Mouse (Mus musculus): Measurements from ENCODE around the gene Tcp11l1. TPM values are rescaled to one million over a fixed set of nuclear protein-coding genes. Genes with fewer than 3 reads are reported as not detected.

The Tcp11l1 gene
- polyA plus RNA-seq, 1 experiment from 2014 or later, result 61.5 TPM

GRCm38 (mm10) chr2:104736241-104736640 lies 24.3 kb upstream of the Tcp11l1 start:
- Histone ChIP-seq H3K4me2 (no peak overlapping the region), H3K36me3 (no peaks in the 10 kb centered on the region), H3K4me1 (replicated peaks) (no peaks in the 10 kb centered on the region), H3K4me3 (no peak overlapping the region), H3K27ac (replicated peaks) (no peak overlapping the region), H3K9me3 (no peaks in the 10 kb centered on the region), H3K9ac (no peak overlapping the region), H3K27me3 (peaks cover 6% of the 10 kb centered on the region)
- 61% methylated on average over 7 of the region's 7 CpGs for WGBS
- ATAC-seq (ENCODE audit: low FRiP score, low read depth), result no peak

- WGBS, result 59% methylated on average over 7 of the region's 7 CpGs
- Histone ChIP-seq H3K36me3 (no peaks in the 10 kb centered on the region), H3K9ac (no peak overlapping the region), H3K4me2 (no peak overlapping the region), H3K4me1 (replicated peaks) (no peaks in the 10 kb centered on the region), H3K27ac (replicated peaks) (no peak overlapping the region), H3K9me3 (no peaks in the 10 kb centered on the region), H3K27me3 (no peaks in the 10 kb centered on the region), H3K4me3 (no peak overlapping the region)
- ATAC-seq (ENCODE audit: low FRiP score, low read depth), result no peak
These were observed 20.7 kb upstream of the Tcp11l1 start for GRCm38 (mm10) chr2:104732562-104733256.

- no peaks in the 10 kb centered on the region for H3K36me3 ChIP-seq
- whole genome bisulfite sequencing, result 86% methylated on average over 9 of the region's 9 CpGs
- no peak overlapping the region for H3K4me3 ChIP-seq
- H3K9me3 ChIP-seq, result no peaks in the 10 kb centered on the region
- no peak overlapping the region for H3K27ac ChIP-seq (replicated peaks)
- no peaks in the 10 kb centered on the region for H3K27me3 ChIP-seq
- no peaks in the 10 kb centered on the region for H3K4me1 ChIP-seq (replicated peaks)
- ATAC-seq (ENCODE audit: low FRiP score, low read depth), result no peak
- no peak overlapping the region for H3K9ac ChIP-seq
- H3K4me2 ChIP-seq, result no peak overlapping the region
These were observed 20.1 kb upstream of the Tcp11l1 start for GRCm38 (mm10) chr2:104732033-104732444.

- no peak for ATAC-seq (ENCODE audit: low FRiP score, low read depth)
- no peaks in the 10 kb centered on the region for H3K9me3 ChIP-seq
- no peak overlapping the region for H3K4me3 ChIP-seq
- no peaks in the 10 kb centered on the region for H3K36me3 ChIP-seq
- H3K4me2 ChIP-seq, result no peak overlapping the region
- 68% methylated on average over 1 of the region's 1 CpGs for WGBS
- no peak overlapping the region for H3K27ac ChIP-seq (replicated peaks)
- H3K4me1 ChIP-seq (replicated peaks), result no peaks in the 10 kb centered on the region
- H3K27me3 ChIP-seq, result no peaks in the 10 kb centered on the region
- no peak overlapping the region for H3K9ac ChIP-seq
These were observed 15.4 kb upstream of the Tcp11l1 start for GRCm38 (mm10) chr2:104727369-104727768.

GRCm38 (mm10) chr2:104722021-104722420 lies 10.1 kb upstream of the Tcp11l1 start:
- Histone ChIP-seq H3K27ac (replicated peaks) (no peak overlapping the region), H3K27me3 (no peaks in the 10 kb centered on the region), H3K9me3 (no peaks in the 10 kb centered on the region), H3K4me2 (no peak overlapping the region), H3K36me3 (no peaks in the 10 kb centered on the region), H3K4me3 (no peak overlapping the region), H3K4me1 (replicated peaks) (no peaks in the 10 kb centered on the region), H3K9ac (no peak overlapping the region)
- no peak for ATAC-seq (ENCODE audit: low FRiP score, low read depth)
- 89% methylated on average over 3 of the region's 3 CpGs for WGBS

- Histone ChIP-seq H3K4me3 (no peak overlapping the region), H3K9me3 (no peaks in the 10 kb centered on the region), H3K27ac (replicated peaks) (no peak overlapping the region), H3K4me2 (no peak overlapping the region), H3K27me3 (no peaks in the 10 kb centered on the region), H3K4me1 (replicated peaks) (0 out of 2 replicates have a peak, but pooled peaks cover 1% of the 10 kb centered on the region), H3K9ac (no peak overlapping the region), H3K36me3 (no peaks in the 10 kb centered on the region)
- no peak for ATAC-seq (ENCODE audit: low FRiP score, low read depth)
- 90% methylated on average over 4 of the region's 4 CpGs for WGBS
These were observed 5.9 kb upstream of the Tcp11l1 start for GRCm38 (mm10) chr2:104717827-104718226.

GRCm38 (mm10) chr2:104717231-104717735 lies 5.3 kb upstream of the Tcp11l1 start:
- Histone ChIP-seq H3K27ac (replicated peaks) (no peak overlapping the region), H3K27me3 (no peaks in the 10 kb centered on the region), H3K9ac (no peak overlapping the region), H3K36me3 (no peaks in the 10 kb centered on the region), H3K4me3 (no peak overlapping the region), H3K9me3 (no peaks in the 10 kb centered on the region), H3K4me1 (replicated peaks) (0 out of 2 replicates have a peak, but pooled peaks cover 3% of the 10 kb centered on the region), H3K4me2 (no peak overlapping the region)
- WGBS, result 90% methylated on average over 2 of the region's 2 CpGs
- ATAC-seq (ENCODE audit: low FRiP score, low read depth), result no peak

GRCm38 (mm10) chr2:104716279-104716678 lies 4.3 kb upstream of the Tcp11l1 start, which contains the start of gene Pin1rt1:
Gene Pin1rt1, minus strand, starts transcription at chr2:104716379.
- no peaks in the 10 kb centered on the region for H3K27me3 ChIP-seq
- no peaks in the 10 kb centered on the region for H3K9me3 ChIP-seq
- no peaks in the 10 kb centered on the region for H3K36me3 ChIP-seq
- no peak for ATAC-seq (ENCODE audit: low FRiP score, low read depth)
- 91% methylated on average over 4 of the region's 4 CpGs for WGBS
- no peak within 1 kb of the TSS for H3K4me2 ChIP-seq
- H3K4me3 ChIP-seq, result no peak within 1 kb of the TSS
- H3K4me1 ChIP-seq (replicated peaks), result peaks cover 5% of the 10 kb centered on the region
- no peak within 1 kb of the TSS for H3K9ac ChIP-seq
- H3K27ac ChIP-seq (replicated peaks), result no peak within 1 kb of the TSS

GRCm38 (mm10) chr2:104714254-104714691 lies 2.3 kb upstream of the Tcp11l1 start:
- peaks cover 22% of the 10 kb centered on the region for H3K4me1 ChIP-seq (replicated peaks)
- no peak overlapping the region for H3K27ac ChIP-seq (replicated peaks)
- no peak overlapping the region for H3K9ac ChIP-seq
- no peak for ATAC-seq (ENCODE audit: low FRiP score, low read depth)
- H3K4me2 ChIP-seq, result no peak overlapping the region
- no peak overlapping the region for H3K4me3 ChIP-seq
- WGBS, result 45% methylated on average over 15 of the region's 15 CpGs
- H3K36me3 ChIP-seq, result no peaks in the 10 kb centered on the region
- H3K9me3 ChIP-seq, result no peaks in the 10 kb centered on the region
- no peaks in the 10 kb centered on the region for H3K27me3 ChIP-seq

GRCm38 (mm10) chr2:104712486-104712809 lies 479 bp upstream of the Tcp11l1 start:
- Histone ChIP-seq H3K4me2 (peak overlapping the region; percentile 85), H3K9ac (peak overlapping the region; percentile 87), H3K4me1 (replicated peaks) (peaks cover 22% of the 10 kb centered on the region), H3K36me3 (no peaks in the 10 kb centered on the region), H3K27ac (replicated peaks) (peak overlapping the region; percentile 95), H3K9me3 (no peaks in the 10 kb centered on the region), H3K27me3 (no peaks in the 10 kb centered on the region), H3K4me3 (peak overlapping the region; percentile 89)
- WGBS, result 1% methylated on average over 7 of the region's 7 CpGs
- no peak for ATAC-seq (ENCODE audit: low FRiP score, low read depth)

GRCm38 (mm10) chr2:104710670-104711370 lies 1.1 kb downstream of the Tcp11l1 start:
- Histone ChIP-seq H3K27ac (replicated peaks) (peak overlapping the region; percentile 95), H3K9me3 (no peaks in the 10 kb centered on the region), H3K4me3 (peak overlapping the region; percentile 89), H3K4me1 (replicated peaks) (peaks cover 22% of the 10 kb centered on the region), H3K27me3 (no peaks in the 10 kb centered on the region), H3K9ac (peak overlapping the region; percentile 87), H3K4me2 (peak overlapping the region; percentile 85), H3K36me3 (0 out of 2 replicates have a peak, but pooled peaks cover 3% of the 10 kb centered on the region)
- WGBS, result 13% methylated on average over 6 of the region's 6 CpGs
- no peak for ATAC-seq (ENCODE audit: low FRiP score, low read depth)

- Histone ChIP-seq H3K4me3 (no peak overlapping the region), H3K9me3 (no peaks in the 10 kb centered on the region), H3K36me3 (peaks cover 3% of the 10 kb centered on the region; the same call in 1 of the 2 replicates), H3K27me3 (no peaks in the 10 kb centered on the region), H3K4me2 (no peak overlapping the region), H3K4me1 (replicated peaks) (peaks cover 22% of the 10 kb centered on the region), H3K27ac (replicated peaks) (no peak overlapping the region), H3K9ac (no peak overlapping the region)
- WGBS, result 61% methylated on average over 6 of the region's 6 CpGs
- ATAC-seq (ENCODE audit: low FRiP score, low read depth), result no peak
These were observed 2.1 kb downstream of the Tcp11l1 start for GRCm38 (mm10) chr2:104709786-104710337.
